Mouse (Mus musculus) bone marrow, adult 2 months (tissue): ENCODE data around the gene Pifo. TPM values are rescaled to one million over a fixed set of nuclear protein-coding genes. Genes with fewer than 3 reads are reported as not detected.

ENCODE experiments used
- H3K27ac ChIP-seq: fragments of 200-500 bp; 2 replicates; pipeline ENCODE4 v1.5.1; 2012; ENCODE audit warnings: low read depth, mild to moderate bottlenecking, control low read depth, inconsistent platforms, low read length; ENCODE audit not compliant: control insufficient read depth, poor library complexity, insufficient read depth
- H3K4me1 ChIP-seq: fragments of 200-500 bp; 2 replicates; pipeline ENCODE4 v1.6.1; 2011; ENCODE audit warnings: low read length; ENCODE audit not compliant: control insufficient read depth, insufficient read depth
- H3K4me3 ChIP-seq: fragments of 200-500 bp; replicated peaks from 2 replicates; pipeline ENCODE3; 2011; ENCODE audit warnings: mild to moderate bottlenecking, low read depth, low read length, control low read depth; ENCODE audit not compliant: control insufficient read depth
- CTCF ChIP-seq: fragments of 200-500 bp; IDR thresholded peaks from 2 replicates; pipeline ENCODE4 v1.5.1; 2011; ENCODE audit warnings: low read length, control low read depth; ENCODE audit not compliant: control insufficient read depth, insufficient read depth
- POLR2A ChIP-seq: fragments of 200-500 bp; IDR thresholded peaks from 2 replicates; pipeline ENCODE4 v1.6.1; 2011; ENCODE audit warnings: low read depth, mild to moderate bottlenecking, control low read depth, low read length, borderline replicate concordance; ENCODE audit not compliant: control insufficient read depth
- WGBS: fragments of 180-500 bp; shearing (Covaris S2); methylation state at CpG from one replicate; pipeline ENCODE4 v1.1.7; 2018; 5-methylcytosine and 5-hydroxymethylcytosine counted together
- polyA plus RNA-seq: library from polyadenylated mRNA; stranded (reverse); fragments of >200 nt; gene quantifications from 2 replicates; pipeline ENCODE4 v1.2.4, GENCODE M21; 2011; ENCODE audit warnings: low replicate concordance; ENCODE audit not compliant: missing spikeins, insufficient read depth, insufficient read length

Pifo gene
- polyA plus RNA-seq, 1 experiment, result not detected

DNA sequence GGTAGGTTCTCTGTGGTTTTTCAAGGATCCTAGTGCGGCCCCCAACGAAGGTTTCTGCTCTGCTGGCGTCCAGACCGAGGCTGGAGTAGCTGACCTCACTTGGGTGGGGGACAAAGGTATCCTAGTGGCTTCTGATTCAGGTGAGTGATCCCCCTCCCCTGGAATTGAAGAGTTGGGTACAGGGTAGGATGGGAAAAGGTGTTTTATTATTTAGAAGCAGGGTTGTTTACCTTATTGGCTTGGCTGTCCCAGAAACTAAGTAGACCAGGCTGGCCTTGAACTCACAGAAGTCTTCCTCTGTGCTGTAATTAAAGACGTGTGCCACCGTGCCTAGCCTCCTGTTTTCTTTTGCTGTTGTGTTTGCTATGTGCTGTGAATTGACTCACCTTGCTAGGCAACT, 54.4 kb downstream of the Pifo start, which contains the start of gene Atp5f1:
Gene Atp5f1 (minus strand): TSS at position 101 of the 400 bp plus-strand sequence.
- Histone ChIP-seq H3K27ac (peak within 1 kb of the TSS; percentile 91), H3K4me1 (no peaks in the 10 kb centered on the region), H3K4me3 (peak within 1 kb of the TSS; percentile 92)
- no peak for TF ChIP-seq CTCF
- no peak for TF ChIP-seq POLR2A
- WGBS, result 13% methylated on average over 6 of the region's 6 CpGs

DNA sequence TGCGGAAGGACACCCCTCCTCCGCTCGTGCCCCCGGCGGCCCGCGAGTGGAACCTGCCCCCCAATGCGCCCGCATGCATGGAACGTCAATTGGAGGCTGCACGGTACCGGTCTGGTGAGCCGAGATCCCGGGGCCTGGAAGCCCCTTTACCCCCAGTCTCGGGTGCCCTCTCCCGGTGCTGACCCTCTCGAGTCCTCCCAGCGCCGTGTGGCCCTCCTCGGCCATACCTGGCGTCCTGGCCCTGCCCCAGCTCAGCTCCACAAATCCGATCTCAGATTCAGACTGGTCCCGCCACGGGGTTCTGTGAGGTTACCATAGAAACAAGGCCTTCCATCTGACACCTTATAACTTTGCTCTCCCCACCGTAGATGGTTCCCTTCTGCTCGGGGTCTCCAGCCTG, 54.9 kb downstream of the Pifo start:
- Histone ChIP-seq H3K4me1 (no peaks in the 10 kb centered on the region), H3K27ac (peak overlapping the region; percentile 55), H3K4me3 (peak overlapping the region; percentile 92)
- WGBS, result 1% methylated on average over 26 of the region's 26 CpGs
- TF ChIP-seq POLR2A (no peak), CTCF (no peak)

DNA sequence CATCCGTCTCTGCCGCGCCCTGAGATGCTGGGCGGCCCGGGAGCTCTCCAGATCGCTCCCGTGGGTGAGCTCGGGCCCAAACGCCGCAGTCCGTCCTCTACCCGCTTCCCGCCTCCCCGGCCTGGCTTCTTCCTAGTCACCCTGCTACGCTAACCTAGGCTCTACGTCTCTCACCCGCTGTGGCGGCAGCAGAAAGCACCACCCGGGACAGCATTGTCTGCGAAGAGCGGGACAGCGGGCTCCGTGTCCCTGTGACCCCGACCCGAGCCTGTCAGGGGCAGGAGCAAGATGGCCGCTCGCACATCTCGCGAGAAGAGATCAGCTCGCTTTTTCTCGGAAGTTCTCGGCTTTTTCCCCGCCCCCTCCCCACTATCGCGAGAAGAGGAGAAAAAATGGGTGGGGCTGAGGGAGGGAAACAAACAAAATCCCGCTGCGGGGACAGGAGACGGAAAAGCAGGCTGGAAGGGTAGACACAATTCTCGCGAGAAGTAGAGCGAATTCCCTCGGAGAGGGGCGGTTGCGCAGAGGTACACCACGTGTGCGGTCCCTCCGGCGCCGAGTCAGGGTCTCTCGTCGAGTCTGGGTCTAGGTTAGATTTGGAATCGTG, 55.4 kb downstream of the Pifo start, which contains the start of gene Wdr77:
Gene Wdr77 (plus strand): TSS at position 396 of the 607 bp plus-strand sequence.
- Histone ChIP-seq H3K4me1 (no peaks in the 10 kb centered on the region), H3K27ac (peak within 1 kb of the TSS; percentile 91), H3K4me3 (peak within 1 kb of the TSS; percentile 92)
- peak; percentile 96 for TF ChIP-seq POLR2A
- no peak for TF ChIP-seq CTCF
- WGBS, result under 1% methylated on average over 52 of the region's 52 CpGs

DNA sequence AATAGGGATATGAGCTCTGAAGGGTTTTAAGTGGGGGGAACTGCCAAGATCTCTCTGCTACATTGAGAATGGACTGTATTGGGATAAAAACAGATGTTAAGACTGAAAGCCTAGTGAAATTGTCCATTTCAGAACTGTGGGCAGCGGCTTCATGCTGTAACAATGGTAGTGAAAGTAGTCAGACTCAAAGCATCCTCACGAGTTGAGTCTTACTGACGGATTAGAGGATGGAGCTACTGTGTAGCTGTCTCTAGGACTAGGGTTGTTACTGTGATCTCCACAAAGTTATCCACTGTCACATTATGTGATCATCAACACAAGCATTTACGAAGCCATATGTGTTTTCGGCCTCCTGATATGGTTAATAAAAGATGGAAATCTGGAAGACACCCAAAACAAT, 56.2 kb downstream of the Pifo start:
- Histone ChIP-seq H3K4me1 (no peaks in the 10 kb centered on the region), H3K27ac (no peak overlapping the region), H3K4me3 (peak overlapping the region; percentile 92)
- WGBS, result 46% methylated on average over 5 of the region's 5 CpGs
- TF ChIP-seq POLR2A (no peak), CTCF (no peak)

DNA sequence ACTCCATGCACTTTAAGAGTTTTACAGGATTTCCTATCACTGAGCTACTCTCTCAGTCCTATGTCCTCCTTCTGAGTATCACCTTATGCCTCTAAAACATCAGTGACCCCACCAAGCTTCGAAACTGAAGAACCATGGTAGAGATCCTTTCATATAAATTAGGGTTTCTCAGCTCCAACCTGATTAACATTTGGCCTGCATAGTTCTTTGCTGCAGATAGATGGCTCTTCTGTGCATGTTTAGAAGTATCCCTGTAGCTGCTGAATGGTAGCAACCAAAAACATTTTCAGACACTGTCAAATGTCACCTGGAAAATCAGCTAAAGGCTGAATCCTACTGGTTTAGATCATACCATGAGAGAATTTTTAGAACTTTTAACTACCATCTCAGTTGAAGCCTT, 57.2 kb downstream of the Pifo start:
- no peak overlapping the region for H3K4me3 ChIP-seq
- no peak overlapping the region for H3K27ac ChIP-seq
- no peaks in the 10 kb centered on the region for H3K4me1 ChIP-seq
- TF ChIP-seq CTCF (no peak), POLR2A (no peak)
- 83% methylated on average over 1 of the region's 1 CpGs for WGBS

DNA sequence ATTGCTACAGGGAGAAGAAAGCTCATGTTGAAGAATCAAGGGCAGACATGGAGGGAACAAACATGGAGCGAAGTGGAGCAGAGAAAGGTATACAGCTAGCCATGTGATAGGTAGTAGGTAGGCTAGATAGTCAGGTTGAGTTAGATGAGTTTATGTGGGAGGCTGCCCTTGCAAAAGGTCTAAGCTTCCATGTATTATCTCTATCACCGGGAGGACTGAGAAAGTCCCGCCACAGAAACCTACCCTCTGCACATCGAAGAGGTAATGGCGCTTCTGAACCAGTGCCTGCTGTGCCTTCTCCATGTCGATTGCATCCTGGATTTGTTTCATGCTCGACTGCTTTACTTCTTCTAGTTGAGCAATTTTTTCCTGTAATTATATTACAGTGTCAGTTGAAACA, 63.1 kb downstream of the Pifo start:
- Histone ChIP-seq H3K4me3 (no peak overlapping the region), H3K27ac (no peak overlapping the region), H3K4me1 (no peaks in the 10 kb centered on the region)
- TF ChIP-seq CTCF (no peak), POLR2A (no peak)
- WGBS, result 84% methylated on average over 7 of the region's 7 CpGs

Other genes starting within 250 kb of the Pifo start
- 91.9 and 112 TPM in 2 replicates for gene Rap1a, start 213.3 kb downstream of the Pifo start, polyA plus RNA-seq
- gene Adora3, start 143.8 kb downstream of the Pifo start, polyA plus RNA-seq, result 1.7 and 3.4 TPM in 2 replicates
- gene Tmigd3, start 143.7 kb downstream of the Pifo start, polyA plus RNA-seq, result not detected in 2 replicates
- gene I830077J02Rik, start 82.0 kb downstream of the Pifo start, polyA plus RNA-seq, result 27.2 and 72.9 TPM in 2 replicates
- gene Wdr77, start 55.3 kb downstream of the Pifo start, polyA plus RNA-seq, result 15.8 and 23.9 TPM in 2 replicates
- 125 and 184 TPM in 2 replicates for gene Atp5f1, start 54.5 kb downstream of the Pifo start, polyA plus RNA-seq
- gene Ovgp1, start 40.9 kb downstream of the Pifo start, polyA plus RNA-seq, result 5.5 and 16.0 TPM in 2 replicates
- 5.1 and 9.9 TPM in 2 replicates for gene Chil5, start 18.2 kb upstream of the Pifo start, polyA plus RNA-seq
- gene Chia1, start 98.6 kb upstream of the Pifo start, polyA plus RNA-seq, result not detected in 2 replicates
- gene Chil3, start 152.9 kb upstream of the Pifo start, polyA plus RNA-seq, result 120 and 448 TPM in 2 replicates
- not detected in 2 replicates for gene Chil4, start 204.9 kb upstream of the Pifo start, polyA plus RNA-seq